In genomic region chr6:119796291-119796690, GRCm38 (mm10) we compare ENCODE assay signal across 18 mouse cellular contexts. TPM values are rescaled to one million over a fixed set of nuclear protein-coding genes. Genes with fewer than 3 reads are reported as not detected.
DNase-seq lines count a peak whose midpoint lies in the region; ATAC-seq and TF ChIP-seq lines count a peak whose summit lies in the region.
"Had no signal": no experiment of that assay in that cellular context is flagged by ENCODE, and none has a peak within 500 bp of the region (broad histone marks: within the 10 kb centered on the region; RNA-seq: fewer than 3 reads in every experiment).

No protein-coding gene starts in this region.

- intact Hi-C loops in left cerebral cortex, postnatal 25 days (cut with DNase I), result no loop called here
- intact Hi-C loops in left cerebral cortex, postnatal 36 days (cut with DNase I), result loop anchor here (5.0 kb wide), 1 partner anchor 51 kb away; the partner anchor contains the start of gene Erc1

- TF ChIP-seq POLR2A in brain, embryonic 14.5 days (IDR thresholded peaks at IDR 0.05; ENCODE audit: borderline replicate concordance, extremely low read depth, insufficient read depth, insufficient read length, poor library complexity, severe bottlenecking), result no peak

- H3K27ac ChIP-seq in forebrain, embryonic 14.5 days (ENCODE audit: low read depth, low read length), result no peak overlapping the region
- no peak overlapping the region for H3K27ac ChIP-seq in forebrain, embryonic 11.5 days (ENCODE audit: low read depth, low read length)
- H3K27ac ChIP-seq: embryonic facial prominence, embryonic 10.5 days; heart, adult 2 months; heart, embryonic 15.5 days; hindbrain, embryonic 13.5 days; hindbrain, postnatal 0 days had no signal

- H3K4me1 ChIP-seq in forebrain, embryonic 14.5 days (ENCODE audit: control insufficient read depth, insufficient read depth, low read length), result no peaks in the 10 kb centered on the region
- H3K4me1 ChIP-seq in forebrain, embryonic 11.5 days (replicated peaks; ENCODE audit: control insufficient read depth, insufficient read depth, low read length), result no peaks in the 10 kb centered on the region
- H3K4me1 ChIP-seq: embryonic facial prominence, embryonic 10.5 days; forebrain, embryonic 15.5 days; heart, embryonic 15.5 days; hindbrain, embryonic 13.5 days had no signal

- no peak overlapping the region for H3K4me2 ChIP-seq in forebrain, embryonic 14.5 days (ENCODE audit: low read length)
- H3K4me2 ChIP-seq in forebrain, embryonic 11.5 days (ENCODE audit: low read depth, low read length, severe bottlenecking), result no peak overlapping the region
- H3K4me2 ChIP-seq: forebrain, embryonic 15.5 days; heart, embryonic 11.5 days; heart, embryonic 15.5 days; hindbrain, embryonic 13.5 days had no signal

- peak; percentile 4 for DNase-seq in forebrain, embryonic 14.5 days (ENCODE audit: low spot score)
- no peak for DNase-seq in forebrain, embryonic 11.5 days (ENCODE audit: low spot score)
- DNase-seq in left cerebral cortex, postnatal 25 days (ENCODE audit: low spot score in 2 of 2), result peak; percentile 4 to 8
- DNase-seq in left cerebral cortex, postnatal 36 days (ENCODE audit: low spot score in 2 of 2), result no peak
- peak; percentile 4 for DNase-seq in brain, embryonic 14.5 days (ENCODE audit: low read depth)
- DNase-seq in right cerebral cortex, postnatal 36 days (ENCODE audit: low spot score in 2 of 2), result no peak
- no peak for DNase-seq in kidney, postnatal 25 days
- DNase-seq: adrenal gland, postnatal 14 days; gastrocnemius, postnatal 14 days; heart, adult 2 months; heart, postnatal 14 days had no signal

- H3K9me3 ChIP-seq in forebrain, embryonic 14.5 days (replicated peaks; ENCODE audit: control insufficient read depth, low read length), result no peaks in the 10 kb centered on the region
- H3K9me3 ChIP-seq in forebrain, embryonic 11.5 days (ENCODE audit: control insufficient read depth, low read length), result no peaks in the 10 kb centered on the region
- H3K9me3 ChIP-seq: embryonic facial prominence, embryonic 10.5 days; forebrain, embryonic 15.5 days; heart, embryonic 15.5 days; hindbrain, embryonic 13.5 days had no signal

- TF ChIP-seq CTCF in brain, embryonic 14.5 days (IDR thresholded peaks at IDR 0.05; ENCODE audit: borderline replicate concordance, extremely low read depth, insufficient read depth, insufficient read length), result no peak

- H3K27me3 ChIP-seq in forebrain, embryonic 14.5 days (replicated peaks; ENCODE audit: control insufficient read depth, insufficient read depth, low read length), result no peaks in the 10 kb centered on the region
- H3K27me3 ChIP-seq in forebrain, embryonic 11.5 days (ENCODE audit: control insufficient read depth, insufficient read depth, low read length), result no peaks in the 10 kb centered on the region
- H3K27me3 ChIP-seq: CH12.LX; forebrain, embryonic 15.5 days; heart, embryonic 15.5 days; hindbrain, embryonic 13.5 days had no signal

- no peak for ATAC-seq in forebrain, embryonic 14.5 days
- no peak for ATAC-seq in forebrain, embryonic 11.5 days (replicated peaks; ENCODE audit: low FRiP score)
- ATAC-seq: forebrain, embryonic 15.5 days; hindbrain, postnatal 0 days had no signal

- H3K36me3 ChIP-seq in forebrain, embryonic 14.5 days (ENCODE audit: control insufficient read depth, insufficient read depth, low read length), result peaks cover 2% of the 10 kb centered on the region; the same call in 1 of the 2 replicates
- no peaks in the 10 kb centered on the region for H3K36me3 ChIP-seq in forebrain, embryonic 11.5 days (ENCODE audit: control insufficient read depth, insufficient read depth, low read length)

- WGBS in forebrain, embryonic 14.5 days, result 88% methylated on average over 5 of the region's 5 CpGs
- 89% methylated on average over 5 of the region's 5 CpGs for WGBS in forebrain, embryonic 11.5 days

- H3K4me3 ChIP-seq in forebrain, embryonic 14.5 days (ENCODE audit: low read depth, low read length), result no peak overlapping the region
- H3K4me3 ChIP-seq in forebrain, embryonic 11.5 days (ENCODE audit: low read depth, low read length), result no peak overlapping the region
- H3K4me3 ChIP-seq: embryonic facial prominence, embryonic 10.5 days; forebrain, embryonic 15.5 days; heart, adult 2 months; heart, embryonic 15.5 days; hindbrain, embryonic 13.5 days had no signal

- H3K9ac ChIP-seq in forebrain, embryonic 14.5 days (ENCODE audit: low read length), result no peak overlapping the region
- H3K9ac ChIP-seq in forebrain, embryonic 11.5 days (ENCODE audit: low read length), result no peak overlapping the region
- H3K9ac ChIP-seq: forebrain, embryonic 15.5 days; heart, embryonic 15.5 days; hindbrain, embryonic 13.5 days had no signal

RNA-seq across cellular contexts. Expression of gene Erc1, which starts 51.7 kb away (rescaled TPM):
- polyA plus RNA-seq in forebrain, embryonic 14.5 days (2014; fragmentation: Nextera tagmentation; extraction: Ambion mirVana), result 28.1 and 37.7 TPM in 2 replicates
- 31.4 and 33.7 TPM in 2 replicates for polyA plus RNA-seq in forebrain, embryonic 11.5 days (2014; fragmentation: Nextera tagmentation; extraction: Ambion mirVana)
- 10 to 100 TPM; 54.4 to 55.6 TPM for total RNA-seq in left cerebral cortex, postnatal 25 days (2021)
- 10 to 100 TPM; 46.0 to 54.0 TPM for total RNA-seq in left cerebral cortex, postnatal 36 days (2021)
- polyA plus RNA-seq in brain, embryonic 14.5 days (2012; rRNA removed), result 35.8 and 59.9 TPM in 2 replicates

Comparison
In these comparisons a context has a peak if more than half of its experiments do, and no peak if none do; other contexts are left out.
1. DNase-seq: peak in forebrain, embryonic 14.5 days (single experiment), left cerebral cortex, postnatal 25 days (2 of 2) and brain, embryonic 14.5 days (single experiment); none in forebrain, embryonic 11.5 days (single experiment), left cerebral cortex, postnatal 36 days (0 of 2), right cerebral cortex, postnatal 36 days (0 of 2) and kidney, postnatal 25 days (0 of 2).